Mouse (Mus musculus): ENCODE data around the gene Siah1b.

GRCm38 (mm10) chrX:164042069-164042468 lies 34.2 kb downstream of the Siah1b start:
- TF ChIP-seq POLR2A (IDR thresholded peaks at IDR 0.05; ENCODE audit: low read depth, low read length) (no peak), CTCF (IDR thresholded peaks at IDR 0.05; ENCODE audit: borderline replicate concordance, insufficient read depth, low read length) (no peak)

Measured in embryonic fibroblast, embryonic 13.5 days (primary cell).